Mouse (Mus musculus) gastrocnemius, adult 2 months (tissue): ENCODE data around the gene Gm498. TPM values are rescaled to one million over a fixed set of nuclear protein-coding genes. Genes with fewer than 3 reads are reported as not detected.
A peak's percentile ranks its signal among the peaks of the same experiment; 100 is the strongest.

ENCODE experiments used
- DNase-seq: peaks from one replicate; pipeline ENCODE4 v3.0.0; 2022
- H3K27ac ChIP-seq: fragments of 200-600 bp; 2 replicates; pipeline ENCODE4 v1.8.1; 2022; ENCODE audit warnings: mild to moderate bottlenecking
- H3K4me3 ChIP-seq: fragments of 200-600 bp; 2 replicates; pipeline ENCODE4 v1.8.1; 2022; ENCODE audit warnings: mild to moderate bottlenecking, moderate library complexity
- CTCF ChIP-seq: fragments of 200-600 bp; IDR thresholded peaks from 2 replicates; pipeline ENCODE4 v1.8.1; 2022; ENCODE audit warnings: antibody characterized with exemption, mild to moderate bottlenecking, moderate library complexity
- intact Hi-C: fragments of 180-260 bp; cut with DNase I; formaldehyde crosslinking; loops from one replicate; pipeline ENCODE4 v1.15.1; 2025
- microRNA-seq: library from miRNA; unstranded; fragments of <30 nt; microRNA quantifications from one replicate; pipeline ENCODE4 v1.2.0, GENCODE M21; 2021
- total RNA-seq, 2 experiments: library from RNA; stranded (reverse); gene quantifications; 2 replicates each; pipeline ENCODE4 v1.2.3; 2021

The Gm498 gene
- total RNA-seq, 2 experiments from 2014 or later, result not detected

DNA sequence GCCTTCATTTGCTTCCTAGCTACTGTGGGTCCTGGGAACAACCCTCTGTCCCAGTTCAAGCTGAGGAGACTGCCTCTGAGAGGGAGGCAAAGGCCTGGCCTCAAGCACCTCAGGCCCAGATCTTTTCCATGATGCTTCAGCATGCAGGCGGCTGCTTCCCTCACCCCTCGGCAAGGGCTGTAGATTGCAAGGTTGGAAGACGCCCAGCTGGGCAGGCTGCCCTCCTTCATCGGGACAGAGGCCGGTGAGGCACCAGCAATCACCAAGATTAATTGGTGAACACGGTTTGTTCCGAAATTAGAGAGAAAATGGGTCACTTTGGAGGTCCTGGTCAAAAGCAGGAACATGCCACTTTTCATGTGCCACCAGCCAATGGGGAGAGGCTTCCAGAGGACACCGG, 47.0 kb downstream of the Gm498 start:
- H3K27ac ChIP-seq, result no peak overlapping the region
- intact Hi-C loops, result no loop called here
- no peak for TF ChIP-seq CTCF
- peak; percentile 18 for DNase-seq
- no peak overlapping the region for H3K4me3 ChIP-seq

DNA sequence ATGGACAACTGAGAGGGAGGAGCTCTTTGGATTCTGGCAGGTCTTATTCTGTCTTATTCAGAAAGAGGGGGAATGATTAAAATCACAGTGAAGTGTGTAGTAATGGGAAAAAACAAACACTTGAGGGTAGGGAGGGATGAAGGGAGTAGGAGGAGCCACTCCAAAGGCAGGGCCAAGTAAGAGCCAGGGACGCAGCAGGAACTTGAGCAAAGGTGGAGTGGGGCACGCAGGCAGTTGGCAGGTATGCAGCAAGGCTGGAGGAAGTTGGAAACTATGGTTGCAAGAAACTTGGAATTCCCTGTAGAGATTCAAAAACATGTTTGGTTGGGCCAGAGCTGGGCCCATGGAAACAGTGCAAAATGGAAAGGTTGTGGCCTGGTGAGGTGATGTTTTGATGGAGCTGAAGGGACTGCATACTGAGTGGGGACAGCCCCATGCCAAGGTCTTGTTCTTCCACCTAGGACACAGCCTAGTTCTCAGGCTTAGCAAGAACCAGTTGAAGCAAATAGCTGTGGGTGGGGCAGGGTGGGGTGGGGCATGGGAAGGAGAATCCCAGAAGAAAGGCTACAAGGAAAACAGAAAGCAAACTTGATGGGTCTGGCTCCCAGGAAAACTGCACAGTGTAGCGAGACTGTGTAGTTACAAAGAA, 52.5 kb downstream of the Gm498 start:
- no peak overlapping the region for H3K27ac ChIP-seq
- intact Hi-C loops, result no loop called here
- no peak for TF ChIP-seq CTCF
- no peak for DNase-seq
- H3K4me3 ChIP-seq, result no peak overlapping the region

DNA sequence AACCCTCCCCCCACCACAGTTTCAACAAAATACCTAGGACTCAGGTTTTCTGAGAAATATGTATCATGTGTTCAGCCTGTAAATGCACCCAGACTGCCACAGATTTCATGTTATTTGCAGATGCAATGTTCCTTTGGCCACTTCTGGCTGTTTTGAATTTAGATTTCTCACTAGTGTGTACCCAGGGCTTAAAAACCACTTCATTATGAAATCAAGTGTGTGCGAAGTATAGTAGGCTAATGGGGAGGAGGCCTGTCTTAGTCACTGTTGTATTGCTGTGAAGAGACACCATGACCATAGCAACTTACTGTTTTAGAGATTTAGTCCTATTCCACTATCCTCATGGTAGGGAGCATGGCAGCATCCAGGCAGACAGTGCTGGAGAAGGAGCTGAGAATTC, 63.3 kb downstream of the Gm498 start:
- TF ChIP-seq CTCF, result no peak
- no peak for DNase-seq
- no peak overlapping the region for H3K27ac ChIP-seq
- intact Hi-C loops, result no loop called here
- no peak overlapping the region for H3K4me3 ChIP-seq

DNA sequence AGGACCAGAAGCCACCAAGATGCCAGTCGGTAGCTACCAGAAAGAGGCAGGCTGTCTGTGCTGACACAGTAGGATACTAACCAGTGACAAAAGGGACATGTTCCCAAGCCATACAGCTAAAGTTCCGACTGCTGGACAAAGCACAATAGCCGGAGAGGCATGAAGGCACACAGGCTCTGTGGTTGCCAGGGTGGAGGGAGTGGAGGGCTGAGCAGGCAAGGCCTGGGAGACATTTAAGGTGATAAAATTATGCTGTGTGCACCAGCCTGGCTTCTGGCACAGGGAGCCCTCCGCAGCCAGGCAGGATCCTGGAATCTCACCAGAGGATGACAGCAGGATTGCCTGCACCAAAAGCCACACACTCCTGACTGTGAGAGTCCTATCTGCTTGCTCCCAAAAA, 72.0 kb downstream of the Gm498 start:
- no peak for DNase-seq
- TF ChIP-seq CTCF, result no peak
- intact Hi-C loops, result no loop called here
- H3K4me3 ChIP-seq, result no peak overlapping the region
- no peak overlapping the region for H3K27ac ChIP-seq

DNA sequence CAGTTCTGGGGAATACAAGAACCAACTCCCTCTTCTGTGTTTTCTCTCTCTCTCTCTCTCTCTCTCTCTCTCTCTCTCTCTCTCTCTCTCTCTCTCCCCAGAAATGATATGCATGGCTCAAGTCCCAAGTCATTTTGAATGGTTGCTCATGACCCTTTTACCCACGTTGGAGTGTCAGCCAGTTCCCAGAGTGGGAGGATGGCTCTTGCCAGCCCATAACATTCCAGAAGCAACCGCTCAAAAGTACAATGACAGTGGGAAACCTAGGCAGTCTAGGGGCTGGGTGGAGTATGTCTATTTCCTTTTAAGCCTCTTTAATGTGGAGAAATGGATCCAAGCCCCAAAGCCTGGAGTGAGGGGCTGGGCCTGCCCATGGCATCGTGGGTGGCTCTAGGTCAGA, 72.8 kb downstream of the Gm498 start:
- H3K4me3 ChIP-seq, result no peak overlapping the region
- DNase-seq, result no peak
- intact Hi-C loops, result no loop called here
- TF ChIP-seq CTCF, result no peak
- H3K27ac ChIP-seq, result no peak overlapping the region

DNA sequence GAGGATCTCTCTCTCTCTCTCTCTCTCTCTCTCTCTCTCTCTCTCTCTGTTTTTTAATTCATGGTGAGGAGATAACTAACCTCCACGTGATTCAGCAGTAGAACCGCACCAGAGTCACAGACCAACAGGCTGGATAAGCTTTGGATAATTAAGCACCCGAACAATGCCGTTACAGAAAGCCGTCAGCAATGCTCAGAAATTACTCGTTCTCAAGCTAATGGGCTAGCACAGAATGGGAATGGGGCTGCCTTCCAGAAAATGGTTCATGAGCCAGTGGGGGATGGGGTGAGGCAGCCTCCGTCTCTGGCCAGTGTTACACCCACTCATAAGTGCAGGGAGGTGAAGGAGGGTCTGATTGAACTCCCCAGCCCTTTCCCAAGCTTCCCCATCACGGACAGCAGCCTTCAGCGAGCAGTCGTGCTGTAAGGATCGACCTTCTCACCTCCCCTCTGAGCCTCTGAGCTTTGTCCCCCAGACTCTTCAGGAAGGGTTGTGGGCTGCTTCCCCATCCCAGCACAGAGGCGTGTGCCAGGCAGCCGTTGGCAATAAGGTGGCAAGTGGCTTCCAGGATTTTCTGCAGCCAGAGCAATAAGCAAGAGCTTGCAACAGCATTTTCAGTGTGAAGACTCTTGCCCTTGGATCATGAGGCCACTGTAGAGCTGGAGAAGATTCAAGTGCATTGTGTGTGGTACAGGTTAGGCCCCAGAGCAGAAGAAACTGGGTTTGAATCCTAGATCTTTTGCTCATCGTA, 76.5 kb downstream of the Gm498 start:
- no peak overlapping the region for H3K27ac ChIP-seq
- DNase-seq, result peak; percentile 20
- no peak for TF ChIP-seq CTCF
- H3K4me3 ChIP-seq, result no peak overlapping the region
- intact Hi-C loops, result no loop called here

DNA sequence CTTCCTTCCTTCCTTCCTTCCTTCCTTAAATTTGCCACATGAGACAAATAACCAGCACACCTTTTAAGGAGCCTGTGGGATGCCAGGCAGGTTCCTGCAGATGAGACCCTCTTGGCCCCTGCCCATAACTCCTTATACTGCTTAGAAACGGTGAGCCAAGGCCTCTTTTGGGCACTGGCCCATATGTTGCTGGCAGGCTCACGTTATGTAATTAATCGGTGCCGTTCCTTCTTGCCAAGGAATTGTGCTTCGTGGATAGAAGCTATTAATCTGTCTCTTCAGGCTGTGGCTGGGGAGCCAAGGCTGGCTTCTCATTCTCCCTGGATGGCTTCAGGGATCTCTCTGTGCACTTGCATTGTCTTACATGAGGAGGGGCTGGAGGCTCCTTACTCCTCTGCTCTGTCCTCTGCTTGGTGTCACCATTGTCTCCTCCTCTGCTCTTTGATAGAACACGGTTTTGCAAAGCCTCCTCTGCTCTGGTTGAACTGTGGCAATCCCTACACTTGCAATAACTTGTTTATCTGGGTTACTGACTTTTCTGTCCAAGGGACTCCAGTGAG, 77.9 kb downstream of the Gm498 start:
- intact Hi-C loops, result no loop called here
- DNase-seq, result no peak
- no peak for TF ChIP-seq CTCF
- H3K4me3 ChIP-seq, result no peak overlapping the region
- H3K27ac ChIP-seq, result no peak overlapping the region

Small RNA genes lying within 50 kb of the gene (microRNA-seq; reads per million reads assigned to microRNA genes)
- not detected for gene Mir6404

Other genes starting within 250 kb of the Gm498 start
- gene Tnfrsf26, start 238.1 kb upstream of the Gm498 start, total RNA-seq, result under 1 TPM; 0.17 to 0.23 TPM
- gene Tnfrsf22, start 217.2 kb upstream of the Gm498 start, total RNA-seq, result 1 to 10 TPM in 1 of 2 experiments, under 1 TPM in 1; 0.97 to 2.1 TPM
- 1 to 10 TPM; 3.0 to 4.1 TPM for gene Tnfrsf23, start 181.0 kb upstream of the Gm498 start, total RNA-seq
- gene Osbpl5, start 109.9 kb upstream of the Gm498 start, total RNA-seq, result 10 to 100 TPM; 12.7 to 18.4 TPM
- 1 to 10 TPM in 1 of 2 experiments, under 1 TPM in 1; 0.26 to 1.3 TPM for gene Mrgprg, start 99.8 kb upstream of the Gm498 start, total RNA-seq
- gene Mrgpre, start 82.3 kb upstream of the Gm498 start, total RNA-seq, result under 1 TPM; 0.43 to 0.84 TPM
- gene Nadsyn1, start 44.0 kb upstream of the Gm498 start, total RNA-seq, result 1 to 10 TPM; 3.7 to 4.6 TPM
- 1 to 10 TPM; 4.2 to 7.6 TPM for gene Dhcr7, start 43.7 kb upstream of the Gm498 start, total RNA-seq
- gene Shank2, start 135.1 kb downstream of the Gm498 start, total RNA-seq, result under 1 TPM; 0.08 to 0.14 TPM